Mouse (Mus musculus) ES-E14 (cell line): ENCODE data around the gene Cdk4. TPM values are rescaled to one million over a fixed set of nuclear protein-coding genes. Genes with fewer than 3 reads are reported as not detected.

Source experiments
- DNase-seq: peaks from one replicate; pipeline ENCODE4 v3.0.0-alpha.2; 2013; ENCODE audit warnings: low read depth, low spot score
- H3K27ac ChIP-seq: 2 replicates; pipeline ENCODE4 v1.5.1; 2012; ENCODE audit warnings: low read depth, mild to moderate bottlenecking, low read length, moderate library complexity, mixed read lengths; ENCODE audit not compliant: poor library complexity, insufficient read depth, severe bottlenecking
- H3K36me3 ChIP-seq: 2 replicates; pipeline ENCODE4 v1.6.1; 2012; ENCODE audit warnings: mild to moderate bottlenecking, low read length, moderate library complexity, mixed read lengths; ENCODE audit not compliant: control insufficient read depth, poor library complexity, insufficient read depth, severe bottlenecking
- H3K4me1 ChIP-seq, 2 experiments: fragments of 150-350 bp in 1 of 2; sonication (generic) in 1 of 2; 2 replicates each; pipeline ENCODE4 v1.6.1; 2012; ENCODE audit warnings: low read length in 2 of 2, mild to moderate bottlenecking in 1 of 2, mixed read lengths in 1 of 2; ENCODE audit not compliant: control insufficient read depth in 2 of 2, insufficient read depth in 2 of 2, poor library complexity in 1 of 2
- H3K4me3 ChIP-seq, 2 experiments: fragments of 150-350 bp in 1 of 2; sonication (generic) in 1 of 2; 2 replicates each; pipeline ENCODE4 v1.5.1; 2012; ENCODE audit warnings: low read length in 2 of 2, low read depth in 1 of 2, mild to moderate bottlenecking in 1 of 2, mixed read lengths in 1 of 2; ENCODE audit not compliant: insufficient read depth in 1 of 2, poor library complexity in 1 of 2, severe bottlenecking in 1 of 2
- H3K9ac ChIP-seq: 2 replicates; pipeline ENCODE4 v1.6.1; 2012; ENCODE audit warnings: low read depth, mild to moderate bottlenecking, low read length, mixed read lengths; ENCODE audit not compliant: poor library complexity, insufficient read depth, severe bottlenecking
- H3K9me3 ChIP-seq: fragments of 150-350 bp; sonication (generic); 2 replicates; pipeline ENCODE4 v1.6.1; 2012; ENCODE audit warnings: low read depth, mild to moderate bottlenecking, low read length; ENCODE audit not compliant: control insufficient read depth, insufficient read depth
- CHD2 ChIP-seq: IDR thresholded peaks from 2 replicates; pipeline ENCODE4 v1.6.1; 2014; ENCODE audit warnings: mild to moderate bottlenecking, low read depth, low read length, inconsistent platforms
- HCFC1 ChIP-seq: IDR thresholded peaks from 2 replicates; pipeline ENCODE4 v1.6.1; 2012; ENCODE audit warnings: low read length, inconsistent platforms, borderline replicate concordance; ENCODE audit not compliant: insufficient read depth
- MAFK ChIP-seq: IDR thresholded peaks from 2 replicates; pipeline ENCODE4 v1.6.1; 2014; ENCODE audit warnings: mild to moderate bottlenecking, low read depth, low read length, inconsistent platforms; ENCODE audit not compliant: insufficient read depth
- ZC3H11A ChIP-seq: IDR thresholded peaks from 2 replicates; pipeline ENCODE4 v1.6.1; 2012; ENCODE audit warnings: low read depth, mild to moderate bottlenecking, inconsistent platforms, low read length, borderline replicate concordance
- ZNF384 ChIP-seq: IDR thresholded peaks from 2 replicates; pipeline ENCODE4 v1.6.1; 2012; ENCODE audit warnings: low read depth, low read length, inconsistent platforms
- in situ Hi-C, 2 experiments: fragments of 600-800 bp; cut with MboI; formaldehyde crosslinking; loops; one replicate each; pipeline ENCODE4 v1.15.1; 2025; ENCODE audit warnings: low sequenced_read_pairs in 2 of 2, inconsistent platforms in 1 of 2; ENCODE audit not compliant: unreplicated experiment in 2 of 2
- total RNA-seq: library from RNA; depleted of rRNA; stranded (reverse); fragments of 300-350 nt; gene quantifications from 2 replicates; pipeline ENCODE4 v1.2.3, GENCODE M21; 2012; rRNA removed

The Cdk4 gene
- total RNA-seq: 502 and 522 TPM in 2 replicates

GRCm38 (mm10) chr10:127063239-127063872 lies at the start of gene Cdk4:
Cdk4 (plus strand) TSS chr10:127063534.
- in situ Hi-C loops: no loop called here
- H3K9ac ChIP-seq: peak within 1 kb of the TSS; percentile 98

GRCm38 (mm10) chr10:127016488-127016887 lies 46.8 kb upstream of the Cdk4 start:
- TF ChIP-seq ZC3H11A: no peak
- TF ChIP-seq ZNF384: no peak
- no peak for TF ChIP-seq MAFK
- no peak for TF ChIP-seq HCFC1
- no peak for TF ChIP-seq CHD2
- Histone ChIP-seq H3K27ac (no peak overlapping the region), H3K4me1 (peaks cover 0 to 3% of the 10 kb centered on the region in 2 experiments; a peak in 1 of 4 replicates), H3K9me3 (no peaks in the 10 kb centered on the region), H3K4me3 (no peak overlapping the region), H3K9ac (no peak overlapping the region), H3K36me3 (no peaks in the 10 kb centered on the region)
- in situ Hi-C loops: no loop called here
- DNase-seq: no peak

More at GRCm38 (mm10) chr10:127063239-127063872, at the start of gene Cdk4:
- TF ChIP-seq ZNF384 (no peak), HCFC1 (0 out of 2 replicates have a peak, but pooled peaks have one; percentile 64)
- H3K27ac ChIP-seq: peak within 1 kb of the TSS; percentile 77
- peak; percentile 97 for DNase-seq
- peaks cover 36% of the 10 kb centered on the region for H3K36me3 ChIP-seq
- H3K4me3 ChIP-seq: peak within 1 kb of the TSS; percentile 84 to 99
- H3K9me3 ChIP-seq: no peaks in the 10 kb centered on the region
- H3K4me1 ChIP-seq: peaks cover 2 to 13% of the 10 kb centered on the region in 2 experiments; a peak in 3 of 4 replicates

- in situ Hi-C loops: no loop called here
- no peak overlapping the region for H3K9ac ChIP-seq
- no peaks in the 10 kb centered on the region for H3K9me3 ChIP-seq
- no peak overlapping the region for H3K4me3 ChIP-seq
- no peak for DNase-seq
- H3K4me1 ChIP-seq: peaks cover 0 to 4% of the 10 kb centered on the region in 2 experiments; a peak in 1 of 4 replicates
- TF ChIP-seq ZC3H11A (no peak), HCFC1 (no peak), MAFK (no peak), CHD2 (no peak), ZNF384 (no peak)
- no peak overlapping the region for H3K27ac ChIP-seq
- H3K36me3 ChIP-seq: peaks cover 3% of the 10 kb centered on the region; the same call in 1 of the 2 replicates
Measured at GRCm38 (mm10) chr10:127017071-127017470, 46.3 kb upstream of the Cdk4 start.

GRCm38 (mm10) chr10:127018422-127018821 lies 44.9 kb upstream of the Cdk4 start:
- Histone ChIP-seq H3K36me3 (peaks cover 12% of the 10 kb centered on the region), H3K9ac (no peak overlapping the region), H3K9me3 (no peaks in the 10 kb centered on the region), H3K4me1 (peaks cover 0 to 4% of the 10 kb centered on the region in 2 experiments; a peak in 1 of 4 replicates), H3K4me3 (no peak overlapping the region), H3K27ac (no peak overlapping the region)
- no peak for TF ChIP-seq ZC3H11A
- TF ChIP-seq ZNF384: no peak
- no peak for TF ChIP-seq CHD2
- no peak for TF ChIP-seq MAFK
- no peak for TF ChIP-seq HCFC1
- in situ Hi-C loops: no loop called here
- no peak for DNase-seq
